Mouse (Mus musculus) E14TG2a.4 (cell line): Measurements from ENCODE around the gene Rtn4r.

Experiments
- CTCF ChIP-seq: conservative IDR thresholded peaks from 2 replicates; pipeline ENCODE4 v1.5.1; 2014; ENCODE audit warnings: low read length
- NANOG ChIP-seq: IDR thresholded peaks from 2 replicates; pipeline ENCODE4 v1.6.1; 2014; ENCODE audit warnings: borderline replicate concordance, low read length, mixed read lengths

GRCm38 (mm10) chr16:18179591-18179990 is 52.1 kb downstream of the Rtn4r start:
- TF ChIP-seq CTCF (no peak), NANOG (no peak)
